Mouse (Mus musculus) kidney, postnatal 0 days (tissue): ENCODE results near the gene Gpbar1. TPM values are rescaled to one million over a fixed set of nuclear protein-coding genes. Genes with fewer than 3 reads are reported as not detected.
A peak's percentile ranks its signal among the peaks of the same experiment; 100 is the strongest.

ENCODE experiments used
- ATAC-seq: fragments of 200-750 bp; cut with Nextera tagmentation; replicated peaks from 2 replicates; pipeline ENCODE4 v1.8.0; 2017; ENCODE audit warnings: low read depth, moderate number of reproducible peaks, moderate TSS enrichment, moderate library complexity; ENCODE audit not compliant: low FRiP score
- DNase-seq: peaks from one replicate; pipeline ENCODE4 v3.0.0-alpha.2; 2016; ENCODE audit warnings: low spot score
- H3K27ac ChIP-seq: fragments of 300-500 bp; sonication (generic); 2 replicates; pipeline ENCODE4 v1.5.1; 2014; ENCODE audit warnings: mild to moderate bottlenecking
- H3K27me3 ChIP-seq: fragments of 300-500 bp; sonication (generic); 2 replicates; pipeline ENCODE4 v1.6.1; 2014; ENCODE audit warnings: low read length, mixed read lengths; ENCODE audit not compliant: insufficient read depth
- H3K36me3 ChIP-seq: fragments of 300-500 bp; sonication (generic); 2 replicates; pipeline ENCODE4 v1.6.1; 2014; ENCODE audit warnings: low read length, mixed read lengths; ENCODE audit not compliant: insufficient read depth
- H3K4me1 ChIP-seq: fragments of 300-500 bp; sonication (generic); replicated peaks from 2 replicates; pipeline ENCODE4 v1.6.1; 2014; ENCODE audit warnings: antibody characterized with exemption, low read length, mixed read lengths; ENCODE audit not compliant: insufficient read depth
- H3K4me2 ChIP-seq: fragments of 300-500 bp; sonication (generic); 2 replicates; pipeline ENCODE4 v1.6.1; 2014; ENCODE audit warnings: mild to moderate bottlenecking, low read length, moderate library complexity, mixed read lengths
- H3K4me3 ChIP-seq: fragments of 300-500 bp; sonication (generic); replicated peaks from 2 replicates; pipeline ENCODE4 v1.5.1; 2014; ENCODE audit warnings: low read depth, low read length
- H3K9ac ChIP-seq: fragments of 300-500 bp; sonication (generic); 2 replicates; pipeline ENCODE4 v1.6.1; 2014; ENCODE audit warnings: low read depth, low read length
- H3K9me3 ChIP-seq: fragments of 300-500 bp; sonication (generic); replicated peaks from 2 replicates; pipeline ENCODE4 v1.6.1; 2016; ENCODE audit warnings: low read length, inconsistent platforms, mixed read lengths
- CTCF ChIP-seq: IDR thresholded peaks from 2 replicates; pipeline ENCODE4 v1.5.1; 2016; ENCODE audit warnings: antibody characterized with exemption, low read depth, mild to moderate bottlenecking, moderate library complexity
- WGBS: fragments of 180-500 bp; shearing (Covaris S2); extraction: QIAGEN DNeasy Blood & Tissue Kit; methylation state at CpG from one replicate; pipeline ENCODE4 v1.1.7; 2014; 5-methylcytosine and 5-hydroxymethylcytosine counted together
- polyA plus RNA-seq: library from polyadenylated mRNA; unstranded; fragments of >200 nt; fragmentation: Nextera tagmentation; extraction: Ambion mirVana; gene quantifications from 2 replicates; pipeline ENCODE4 v1.2.1, GENCODE M21; 2015

Gene Gpbar1
- 1.0 and 1.7 TPM in 2 replicates for polyA plus RNA-seq

DNA sequence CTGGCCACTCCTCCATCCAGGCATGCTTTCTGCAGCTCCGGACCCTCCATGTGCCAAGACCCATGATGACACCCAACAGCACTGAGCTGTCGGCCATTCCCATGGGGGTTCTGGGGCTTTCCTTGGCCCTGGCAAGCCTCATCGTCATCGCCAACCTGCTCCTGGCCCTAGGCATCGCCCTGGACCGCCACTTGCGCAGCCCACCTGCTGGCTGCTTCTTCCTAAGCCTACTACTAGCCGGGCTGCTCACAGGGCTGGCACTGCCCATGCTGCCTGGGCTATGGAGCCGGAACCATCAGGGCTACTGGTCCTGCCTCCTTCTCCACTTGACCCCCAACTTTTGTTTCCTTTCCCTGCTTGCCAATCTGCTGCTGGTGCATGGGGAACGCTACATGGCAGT, at the start of gene Gpbar1:
TSS of gene Gpbar1 (plus strand) at position 13 of the 400 bp plus-strand sequence.
- Histone ChIP-seq H3K4me1 (peaks cover 21% of the 10 kb centered on the region; the same call in 1 of the 2 replicates), H3K9me3 (no peaks in the 10 kb centered on the region), H3K4me3 (no peak within 1 kb of the TSS), H3K27me3 (no peaks in the 10 kb centered on the region), H3K36me3 (peaks cover 32% of the 10 kb centered on the region), H3K4me2 (no peak within 1 kb of the TSS), H3K9ac (no peak within 1 kb of the TSS), H3K27ac (no peak within 1 kb of the TSS)
- ATAC-seq = no peak
- DNase-seq = no peak
- 85% methylated on average over 10 of the region's 10 CpGs for WGBS
- TF ChIP-seq CTCF = no peak

GRCm38 (mm10) chr1:74229942-74230341, 48.4 kb upstream of the Gpbar1 start:
- no peak overlapping the region for H3K4me2 ChIP-seq
- H3K4me3 ChIP-seq = no peak overlapping the region
- ATAC-seq (no peak), DNase-seq (no peak)
- 46% methylated on average over 2 of the region's 2 CpGs for WGBS
- TF ChIP-seq CTCF = no peak
- H3K9me3 ChIP-seq = no peaks in the 10 kb centered on the region
- H3K27ac ChIP-seq = no peak overlapping the region
- no peaks in the 10 kb centered on the region for H3K4me1 ChIP-seq
- no peaks in the 10 kb centered on the region for H3K36me3 ChIP-seq
- no peaks in the 10 kb centered on the region for H3K27me3 ChIP-seq
- no peak overlapping the region for H3K9ac ChIP-seq

DNA sequence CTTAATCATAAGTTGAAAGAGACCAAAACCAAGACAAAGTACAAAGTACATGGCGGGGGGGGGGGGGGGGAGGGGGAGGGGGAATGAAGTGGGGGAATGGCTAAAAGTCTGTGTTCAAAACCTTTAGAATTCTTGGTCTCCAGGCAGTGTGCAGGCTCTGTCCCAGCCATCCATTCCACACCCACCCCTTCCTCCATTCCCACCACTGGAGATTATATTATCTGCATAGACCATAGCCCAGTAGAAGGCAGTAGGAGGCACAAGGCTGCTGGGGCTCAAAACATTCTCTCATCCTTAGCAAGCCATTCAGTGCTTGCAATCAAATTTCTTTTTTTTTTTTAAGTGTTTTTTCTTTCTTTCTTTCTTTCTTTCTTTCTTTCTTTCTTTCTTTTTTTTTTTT, 47.4 kb upstream of the Gpbar1 start:
- ATAC-seq (no peak), DNase-seq (no peak)
- Histone ChIP-seq H3K9me3 (no peaks in the 10 kb centered on the region), H3K4me3 (no peak overlapping the region), H3K36me3 (no peaks in the 10 kb centered on the region), H3K27me3 (no peaks in the 10 kb centered on the region), H3K27ac (no peak overlapping the region), H3K9ac (no peak overlapping the region), H3K4me1 (no peaks in the 10 kb centered on the region), H3K4me2 (no peak overlapping the region)
- TF ChIP-seq CTCF = no peak
- 57% methylated on average over 1 of the region's 1 CpGs for WGBS

GRCm38 (mm10) chr1:74235938-74236589, 42.3 kb upstream of the Gpbar1 start, which contains the start of gene Arpc2:
Gene Arpc2, plus strand, starts transcription at chr1:74236084.
- Histone ChIP-seq H3K36me3 (no peaks in the 10 kb centered on the region), H3K4me3 (peak within 1 kb of the TSS; percentile 96), H3K4me1 (peaks cover 35% of the 10 kb centered on the region), H3K4me2 (peak within 1 kb of the TSS; percentile 60), H3K27ac (peak within 1 kb of the TSS; percentile 94), H3K27me3 (no peaks in the 10 kb centered on the region), H3K9me3 (no peaks in the 10 kb centered on the region), H3K9ac (peak within 1 kb of the TSS; percentile 96)
- DNase-seq (peak; percentile 96), ATAC-seq (peak; percentile 93)
- under 1% methylated on average over 43 of the region's 55 CpGs for WGBS
- no peak for TF ChIP-seq CTCF

- no peaks in the 10 kb centered on the region for H3K9me3 ChIP-seq
- peak overlapping the region; percentile 96 for H3K9ac ChIP-seq
- DNase-seq (peak; percentile 59), ATAC-seq (peak; percentile 45)
- peak overlapping the region; percentile 94 for H3K27ac ChIP-seq
- H3K27me3 ChIP-seq = no peaks in the 10 kb centered on the region
- no peaks in the 10 kb centered on the region for H3K36me3 ChIP-seq
- under 1% methylated on average over 46 of the region's 57 CpGs for WGBS
- H3K4me1 ChIP-seq = peaks cover 37% of the 10 kb centered on the region
- peak overlapping the region; percentile 96 for H3K4me3 ChIP-seq
- TF ChIP-seq CTCF = no peak
- H3K4me2 ChIP-seq = peak overlapping the region; percentile 60
Observed at GRCm38 (mm10) chr1:74236590-74237317, 41.6 kb upstream of the Gpbar1 start.

DNA sequence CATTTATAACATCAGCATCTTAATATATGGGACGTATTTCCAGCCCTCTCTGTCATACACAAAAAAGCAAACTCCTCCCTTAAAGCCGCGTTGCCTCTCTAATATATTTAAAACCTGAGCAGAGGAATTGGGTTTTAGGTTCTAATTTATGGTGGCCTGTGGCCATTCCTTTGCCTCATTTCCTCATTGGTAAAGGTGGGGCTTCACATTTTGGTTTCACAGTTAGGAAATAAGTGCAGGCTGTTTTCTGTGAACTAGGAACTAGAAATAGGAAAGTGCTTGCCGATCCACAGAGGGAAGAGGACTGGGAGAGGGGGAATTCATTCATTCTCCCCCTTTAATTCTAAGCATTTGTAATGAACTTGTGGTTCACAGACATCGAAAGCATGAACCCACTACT, 40.7 kb upstream of the Gpbar1 start:
- Histone ChIP-seq H3K27me3 (no peaks in the 10 kb centered on the region), H3K4me3 (peak overlapping the region; percentile 96), H3K9me3 (no peaks in the 10 kb centered on the region), H3K36me3 (no peaks in the 10 kb centered on the region), H3K4me1 (peaks cover 37% of the 10 kb centered on the region), H3K27ac (peak overlapping the region; percentile 94; the same call in 1 of the 2 replicates), H3K4me2 (peak overlapping the region; percentile 60), H3K9ac (peak overlapping the region; percentile 96)
- WGBS = 16% methylated on average over 5 of the region's 5 CpGs
- no peak for ATAC-seq
- DNase-seq = no peak
- no peak for TF ChIP-seq CTCF
